10 mouse cellular contexts compared by ENCODE assay signal in the genomic region with DNA sequence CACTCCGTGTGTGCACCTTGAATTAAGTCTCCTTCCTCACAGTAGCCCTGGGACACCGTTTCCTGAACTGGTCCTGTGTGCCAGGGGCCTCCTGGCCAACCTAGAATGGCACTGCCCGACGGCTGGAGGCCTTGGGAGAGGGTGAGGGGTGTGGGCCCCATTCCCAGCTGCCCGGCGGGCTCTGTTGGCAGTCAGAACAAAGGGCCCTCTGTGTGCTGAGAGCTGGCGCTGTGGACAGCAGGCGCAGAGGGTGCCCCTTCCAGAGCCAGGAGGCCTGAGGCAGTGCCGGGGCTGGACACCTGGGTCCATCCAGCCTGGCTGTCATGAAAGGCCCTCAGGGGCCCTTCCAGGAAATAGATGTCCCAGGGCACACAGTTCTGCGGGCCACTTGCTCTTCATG. TPM values are rescaled to one million over a fixed set of nuclear protein-coding genes. Genes with fewer than 3 reads are reported as not detected.
A peak's percentile ranks its signal among the peaks of the same experiment; 100 is the strongest.
DNase-seq lines count a peak whose midpoint lies in the region; ATAC-seq and TF ChIP-seq lines count a peak whose summit lies in the region.
"Had no signal": no experiment of that assay in that cellular context is flagged by ENCODE, and none has a peak within 500 bp of the region (broad histone marks: within the 10 kb centered on the region; RNA-seq: fewer than 3 reads in every experiment).

No protein-coding gene starts in this region.

- TF ChIP-seq CTCF in lung, postnatal 0 days (IDR thresholded peaks at IDR 0.05): no peak

- WGBS in midbrain, embryonic 10.5 days: 92% methylated on average over 10 of the region's 10 CpGs
- WGBS in midbrain, embryonic 11.5 days: 89% methylated on average over 10 of the region's 10 CpGs
- 77% methylated on average over 8 of the region's 10 CpGs for WGBS in hindbrain, embryonic 14.5 days
- whole genome bisulfite sequencing in stomach, embryonic 15.5 days: 70% methylated on average over 10 of the region's 10 CpGs
- 55% methylated on average over 10 of the region's 10 CpGs for WGBS in lung, postnatal 0 days

- H3K4me3 ChIP-seq in midbrain, embryonic 10.5 days: 0 out of 2 replicates have a peak overlapping the region, but pooled peaks have one; percentile 7
- H3K4me3 ChIP-seq in midbrain, embryonic 11.5 days (ENCODE audit: low read depth, low read length): no peak overlapping the region
- H3K4me3 ChIP-seq in hindbrain, embryonic 14.5 days (replicated peaks; ENCODE audit: low read length): no peak overlapping the region
- H3K4me3 ChIP-seq in stomach, embryonic 15.5 days (replicated peaks): no peak overlapping the region
- H3K4me3 ChIP-seq in lung, postnatal 0 days (ENCODE audit: low read depth, low read length): no peak overlapping the region

- peak overlapping the region; percentile 55; the same call in 1 of the 2 replicates for H3K27ac ChIP-seq in midbrain, embryonic 10.5 days (replicated peaks)
- no peak overlapping the region for H3K27ac ChIP-seq in midbrain, embryonic 11.5 days (ENCODE audit: low read depth, low read length)
- peak overlapping the region; percentile 11 for H3K27ac ChIP-seq in hindbrain, embryonic 14.5 days
- peak overlapping the region; percentile 26; the same call in 1 of the 2 replicates for H3K27ac ChIP-seq in stomach, embryonic 15.5 days
- no peak overlapping the region for H3K27ac ChIP-seq in lung, postnatal 0 days (ENCODE audit: low read length)

- 0 out of 2 replicates have a peak, but pooled peaks cover 10% of the 10 kb centered on the region for H3K27me3 ChIP-seq in midbrain, embryonic 10.5 days (ENCODE audit: low read depth, poor library complexity, severe bottlenecking)
- H3K27me3 ChIP-seq in midbrain, embryonic 11.5 days (ENCODE audit: control insufficient read depth, insufficient read depth, low read length): no peaks in the 10 kb centered on the region
- H3K27me3 ChIP-seq in hindbrain, embryonic 14.5 days (ENCODE audit: control insufficient read depth, insufficient read depth, low read length): no peaks in the 10 kb centered on the region
- H3K27me3 ChIP-seq in stomach, embryonic 15.5 days (replicated peaks): no peaks in the 10 kb centered on the region
- H3K27me3 ChIP-seq in lung, postnatal 0 days (replicated peaks; ENCODE audit: insufficient read depth, low read length): no peaks in the 10 kb centered on the region

- no peaks in the 10 kb centered on the region for H3K9me3 ChIP-seq in midbrain, embryonic 10.5 days (replicated peaks)
- H3K9me3 ChIP-seq in midbrain, embryonic 11.5 days (ENCODE audit: control insufficient read depth, low read length): no peaks in the 10 kb centered on the region
- H3K9me3 ChIP-seq in hindbrain, embryonic 14.5 days (ENCODE audit: control insufficient read depth, low read length): no peaks in the 10 kb centered on the region
- no peaks in the 10 kb centered on the region for H3K9me3 ChIP-seq in stomach, embryonic 15.5 days
- no peaks in the 10 kb centered on the region for H3K9me3 ChIP-seq in lung, postnatal 0 days (ENCODE audit: low read length)

- peaks cover 35% of the 10 kb centered on the region for H3K4me1 ChIP-seq in midbrain, embryonic 10.5 days
- peaks cover 12% of the 10 kb centered on the region for H3K4me1 ChIP-seq in midbrain, embryonic 11.5 days (ENCODE audit: control insufficient read depth, insufficient read depth, low read length)
- H3K4me1 ChIP-seq in hindbrain, embryonic 14.5 days (replicated peaks; ENCODE audit: control insufficient read depth, insufficient read depth, low read length): peaks cover 8% of the 10 kb centered on the region
- H3K4me1 ChIP-seq in stomach, embryonic 15.5 days: 0 out of 2 replicates have a peak, but pooled peaks cover 3% of the 10 kb centered on the region
- no peaks in the 10 kb centered on the region for H3K4me1 ChIP-seq in lung, postnatal 0 days (ENCODE audit: insufficient read depth, low read depth, low read length)

- DNase-seq in midbrain, embryonic 10.5 days (ENCODE audit: low spot score): no peak
- DNase-seq in midbrain, embryonic 11.5 days (ENCODE audit: low spot score, missing footprints): no peak
- DNase-seq in hindbrain, embryonic 14.5 days (ENCODE audit: low spot score): no peak
- DNase-seq in left cerebral cortex, postnatal 4 days: peak; percentile 80
- no peak for DNase-seq in heart, postnatal 14 days
- DNase-seq in urinary bladder, postnatal 25 days (ENCODE audit: low spot score): no peak
- DNase-seq in lung, postnatal 0 days (ENCODE audit: low spot score): no peak
- DNase-seq: gastrocnemius, postnatal 10 days had no signal

- intact Hi-C loops in left cerebral cortex, postnatal 4 days (cut with DNase I): no loop called here
- intact Hi-C loops in heart, postnatal 14 days (cut with DNase I): no loop called here

- no peak for ATAC-seq in midbrain, embryonic 11.5 days (ENCODE audit: low FRiP score)
- peak; percentile 52; the same call in 1 of the 2 replicates for ATAC-seq in hindbrain, embryonic 14.5 days (ENCODE audit: low FRiP score)
- ATAC-seq in stomach, embryonic 15.5 days (ENCODE audit: insufficient read depth, low FRiP score, low read depth): no peak; the same call in 1 of the 2 replicates
- ATAC-seq in lung, postnatal 0 days: no peak

- H3K4me2 ChIP-seq in midbrain, embryonic 11.5 days: no peak overlapping the region
- no peak overlapping the region for H3K4me2 ChIP-seq in hindbrain, embryonic 14.5 days (replicated peaks)
- no peak overlapping the region for H3K4me2 ChIP-seq in stomach, embryonic 15.5 days
- no peak overlapping the region for H3K4me2 ChIP-seq in lung, postnatal 0 days (replicated peaks; ENCODE audit: low read depth, low read length)

- no peak overlapping the region for H3K9ac ChIP-seq in midbrain, embryonic 11.5 days (ENCODE audit: low read length)
- no peak overlapping the region for H3K9ac ChIP-seq in hindbrain, embryonic 14.5 days
- no peak overlapping the region for H3K9ac ChIP-seq in stomach, embryonic 15.5 days
- H3K9ac ChIP-seq in lung, postnatal 0 days (replicated peaks; ENCODE audit: low read depth): no peak overlapping the region

- no peak for TF ChIP-seq EP300 in lung, postnatal 0 days (IDR thresholded peaks at IDR 0.05)

- H3K36me3 ChIP-seq in midbrain, embryonic 10.5 days: peaks cover 12% of the 10 kb centered on the region; the same call in 1 of the 2 replicates
- no peaks in the 10 kb centered on the region for H3K36me3 ChIP-seq in midbrain, embryonic 11.5 days (ENCODE audit: control insufficient read depth, insufficient read depth, low read length)
- no peaks in the 10 kb centered on the region for H3K36me3 ChIP-seq in hindbrain, embryonic 14.5 days (replicated peaks; ENCODE audit: control insufficient read depth, insufficient read depth)
- no peaks in the 10 kb centered on the region for H3K36me3 ChIP-seq in stomach, embryonic 15.5 days
- no peaks in the 10 kb centered on the region for H3K36me3 ChIP-seq in lung, postnatal 0 days (ENCODE audit: insufficient read depth, low read length)

RNA-seq across cellular contexts. Expression of gene Slc38a3, which starts 9.8 kb away (rescaled TPM):
- polyA plus RNA-seq in midbrain, embryonic 10.5 days (2016; fragmentation: Nextera tagmentation; extraction: Ambion mirVana): 9.3 and 11.6 TPM in 2 replicates
- polyA plus RNA-seq in midbrain, embryonic 11.5 days (2014; fragmentation: Nextera tagmentation; extraction: Ambion mirVana): 11.2 and 11.7 TPM in 2 replicates
- 48.3 and 48.5 TPM in 2 replicates for polyA plus RNA-seq in hindbrain, embryonic 14.5 days (2014; fragmentation: Nextera tagmentation; extraction: Ambion mirVana)
- 10 to 100 TPM; 65.0 to 68.4 TPM for total RNA-seq in left cerebral cortex, postnatal 4 days (2021)
- 19.5 and 28.6 TPM in 2 replicates for polyA plus RNA-seq in stomach, embryonic 15.5 days (2015; fragmentation: Nextera tagmentation; extraction: Ambion mirVana)
- total RNA-seq in heart, postnatal 14 days (2021): 10 to 100 TPM; 48.6 to 53.3 TPM
- 0.51 and 0.81 TPM in 2 replicates for polyA plus RNA-seq in lung, postnatal 0 days (2015; fragmentation: Nextera tagmentation; extraction: Ambion mirVana)
- total RNA-seq: MEL had no signal

RNA-seq across cellular contexts. Expression of gene Gnat1, which starts 20.0 kb away (rescaled TPM):
- 3.2 and 3.6 TPM in 2 replicates for polyA plus RNA-seq in midbrain, embryonic 10.5 days (2016; fragmentation: Nextera tagmentation; extraction: Ambion mirVana)
- polyA plus RNA-seq in midbrain, embryonic 11.5 days (2014; fragmentation: Nextera tagmentation; extraction: Ambion mirVana): 1.1 and 1.4 TPM in 2 replicates
- 1.3 TPM in 2 replicates for polyA plus RNA-seq in hindbrain, embryonic 14.5 days (2014; fragmentation: Nextera tagmentation; extraction: Ambion mirVana)
- 1 to 10 TPM in 1 of 2 experiments, under 1 TPM in 1; 0.30 to 1.1 TPM for total RNA-seq in left cerebral cortex, postnatal 4 days (2021)
- 1.1 and 1.9 TPM in 2 replicates for polyA plus RNA-seq in stomach, embryonic 15.5 days (2015; fragmentation: Nextera tagmentation; extraction: Ambion mirVana)
- total RNA-seq in heart, postnatal 14 days (2021): not detected
- polyA plus RNA-seq in lung, postnatal 0 days (2015; fragmentation: Nextera tagmentation; extraction: Ambion mirVana): 0.23 and 0.30 TPM in 2 replicates
- total RNA-seq: gastrocnemius, postnatal 10 days had no signal

RNA-seq across cellular contexts. Expression of gene Gnai2, which starts 24.4 kb away (rescaled TPM):
- polyA plus RNA-seq in midbrain, embryonic 10.5 days (2016; fragmentation: Nextera tagmentation; extraction: Ambion mirVana): 629 and 656 TPM in 2 replicates
- 578 and 581 TPM in 2 replicates for polyA plus RNA-seq in midbrain, embryonic 11.5 days (2014; fragmentation: Nextera tagmentation; extraction: Ambion mirVana)
- polyA plus RNA-seq in hindbrain, embryonic 14.5 days (2014; fragmentation: Nextera tagmentation; extraction: Ambion mirVana): 282 and 291 TPM in 2 replicates
- 100 to 1,000 TPM; 302 to 303 TPM for total RNA-seq in left cerebral cortex, postnatal 4 days (2021)
- polyA plus RNA-seq in stomach, embryonic 15.5 days (2015; fragmentation: Nextera tagmentation; extraction: Ambion mirVana): 355 and 371 TPM in 2 replicates
- total RNA-seq in heart, postnatal 14 days (2021): 100 to 1,000 TPM; 318 to 327 TPM
- 414 and 417 TPM in 2 replicates for polyA plus RNA-seq in lung, postnatal 0 days (2015; fragmentation: Nextera tagmentation; extraction: Ambion mirVana)

RNA-seq across cellular contexts. Expression of gene Sema3b, which starts 50.5 kb away (rescaled TPM):
- 1.8 and 3.2 TPM in 2 replicates for polyA plus RNA-seq in midbrain, embryonic 10.5 days (2016; fragmentation: Nextera tagmentation; extraction: Ambion mirVana)
- 1.3 and 2.1 TPM in 2 replicates for polyA plus RNA-seq in midbrain, embryonic 11.5 days (2014; fragmentation: Nextera tagmentation; extraction: Ambion mirVana)
- polyA plus RNA-seq in hindbrain, embryonic 14.5 days (2014; fragmentation: Nextera tagmentation; extraction: Ambion mirVana): 4.2 and 4.5 TPM in 2 replicates
- total RNA-seq in left cerebral cortex, postnatal 4 days (2021): 1 to 10 TPM; 3.9 to 5.6 TPM
- 13.2 and 16.5 TPM in 2 replicates for polyA plus RNA-seq in stomach, embryonic 15.5 days (2015; fragmentation: Nextera tagmentation; extraction: Ambion mirVana)
- 10 to 100 TPM; 11.3 to 12.1 TPM for total RNA-seq in heart, postnatal 14 days (2021)
- polyA plus RNA-seq in lung, postnatal 0 days (2015; fragmentation: Nextera tagmentation; extraction: Ambion mirVana): 31.9 and 34.3 TPM in 2 replicates

RNA-seq across cellular contexts. Expression of gene Sema3f, which starts 50.7 kb away (rescaled TPM):
- polyA plus RNA-seq in midbrain, embryonic 10.5 days (2016; fragmentation: Nextera tagmentation; extraction: Ambion mirVana): 14.9 and 17.2 TPM in 2 replicates
- 9.6 and 11.9 TPM in 2 replicates for polyA plus RNA-seq in midbrain, embryonic 11.5 days (2014; fragmentation: Nextera tagmentation; extraction: Ambion mirVana)
- 17.5 and 17.7 TPM in 2 replicates for polyA plus RNA-seq in hindbrain, embryonic 14.5 days (2014; fragmentation: Nextera tagmentation; extraction: Ambion mirVana)
- total RNA-seq in left cerebral cortex, postnatal 4 days (2021): 10 to 100 TPM; 44.6 to 52.6 TPM
- polyA plus RNA-seq in stomach, embryonic 15.5 days (2015; fragmentation: Nextera tagmentation; extraction: Ambion mirVana): 19.7 and 21.3 TPM in 2 replicates
- 10 to 100 TPM; 17.7 to 18.0 TPM for total RNA-seq in heart, postnatal 14 days (2021)
- polyA plus RNA-seq in lung, postnatal 0 days (2015; fragmentation: Nextera tagmentation; extraction: Ambion mirVana): 23.4 and 24.9 TPM in 2 replicates
- total RNA-seq: MEL had no signal

Comparison
In these comparisons a context has a peak if more than half of its experiments do, and no peak if none do; other contexts are left out.
1. H3K27ac ChIP-seq: peak in midbrain, embryonic 10.5 days (single experiment), hindbrain, embryonic 14.5 days (single experiment) and stomach, embryonic 15.5 days (single experiment); none in midbrain, embryonic 11.5 days (single experiment) and lung, postnatal 0 days (single experiment).